21 mouse cellular contexts compared by ENCODE assay signal in genomic region chrX:85073602-85074001, GRCm38 (mm10).
DNase-seq lines count a peak whose midpoint lies in the region; ATAC-seq lines count a peak whose summit lies in the region.
"Had no signal": no experiment of that assay in that cellular context is flagged by ENCODE, and none has a peak within 500 bp of the region (broad histone marks: within the 10 kb centered on the region; RNA-seq: fewer than 3 reads in every experiment).

No protein-coding gene starts in this region.

- no peaks in the 10 kb centered on the region for H3K4me1 ChIP-seq in intestine, embryonic 16.5 days (ENCODE audit: control insufficient read depth, insufficient read depth, low read length)
- H3K4me1 ChIP-seq in liver, embryonic 13.5 days (replicated peaks): peaks cover 14% of the 10 kb centered on the region
- H3K4me1 ChIP-seq: embryonic facial prominence, embryonic 13.5 days; forebrain, embryonic 15.5 days; heart, embryonic 15.5 days; hindbrain, embryonic 13.5 days had no signal

- no peaks in the 10 kb centered on the region for H3K27me3 ChIP-seq in intestine, embryonic 16.5 days (replicated peaks; ENCODE audit: control insufficient read depth, insufficient read depth, low read length)
- H3K27me3 ChIP-seq in liver, embryonic 13.5 days: no peaks in the 10 kb centered on the region
- H3K27me3 ChIP-seq: embryonic facial prominence, embryonic 13.5 days; forebrain, embryonic 15.5 days; heart, embryonic 15.5 days; hindbrain, embryonic 13.5 days had no signal

- no peak overlapping the region for H3K4me3 ChIP-seq in intestine, embryonic 16.5 days (ENCODE audit: low read length)
- H3K4me3 ChIP-seq in liver, embryonic 13.5 days (replicated peaks): no peak overlapping the region
- H3K4me3 ChIP-seq: embryonic facial prominence, embryonic 13.5 days; forebrain, embryonic 15.5 days; heart, embryonic 15.5 days; hindbrain, embryonic 13.5 days had no signal

- no peak overlapping the region for H3K27ac ChIP-seq in intestine, embryonic 16.5 days (ENCODE audit: low read length)
- H3K27ac ChIP-seq in liver, embryonic 13.5 days: no peak overlapping the region
- H3K27ac ChIP-seq: embryonic facial prominence, embryonic 13.5 days; forebrain, embryonic 15.5 days; heart, embryonic 15.5 days; hindbrain, embryonic 13.5 days; hindbrain, postnatal 0 days had no signal

- 51% methylated on average over 4 of the region's 4 CpGs for WGBS in intestine, embryonic 16.5 days
- 21% methylated on average over 4 of the region's 4 CpGs for WGBS in liver, embryonic 13.5 days (ENCODE audit: insufficient replicate concordance)

- no peaks in the 10 kb centered on the region for H3K9me3 ChIP-seq in intestine, embryonic 16.5 days (ENCODE audit: control insufficient read depth, low read length)
- H3K9me3 ChIP-seq in liver, embryonic 13.5 days (replicated peaks): no peaks in the 10 kb centered on the region
- H3K9me3 ChIP-seq: embryonic facial prominence, embryonic 13.5 days; forebrain, embryonic 15.5 days; G1E; heart, embryonic 15.5 days; hindbrain, embryonic 13.5 days had no signal

- no peak overlapping the region for H3K4me2 ChIP-seq in intestine, embryonic 16.5 days (ENCODE audit: low read depth, low read length)
- no peak overlapping the region for H3K4me2 ChIP-seq in liver, embryonic 13.5 days
- H3K4me2 ChIP-seq: embryonic facial prominence, embryonic 13.5 days; forebrain, embryonic 15.5 days; heart, embryonic 11.5 days; heart, embryonic 15.5 days; hindbrain, embryonic 13.5 days had no signal

- no peak overlapping the region for H3K9ac ChIP-seq in intestine, embryonic 16.5 days (ENCODE audit: low read depth, low read length)
- H3K9ac ChIP-seq in liver, embryonic 13.5 days: no peak overlapping the region
- H3K9ac ChIP-seq: embryonic facial prominence, embryonic 13.5 days; forebrain, embryonic 15.5 days; heart, embryonic 15.5 days; hindbrain, embryonic 13.5 days had no signal

- no peaks in the 10 kb centered on the region for H3K36me3 ChIP-seq in intestine, embryonic 16.5 days (ENCODE audit: control insufficient read depth, insufficient read depth, low read length)
- no peaks in the 10 kb centered on the region for H3K36me3 ChIP-seq in liver, embryonic 13.5 days
- H3K36me3 ChIP-seq: embryonic facial prominence, embryonic 13.5 days; forebrain, embryonic 15.5 days; G1E; heart, embryonic 15.5 days; hindbrain, embryonic 13.5 days had no signal

- intact Hi-C loops in left cerebral cortex, postnatal 4 days (cut with DNase I): no loop called here
- intact Hi-C loops in gastrocnemius, postnatal 14 days (cut with DNase I; ENCODE audit: low total_unique reads): no loop called here

- ATAC-seq in intestine, embryonic 16.5 days: peak; percentile 74; the same call in 1 of the 2 replicates
- ATAC-seq in liver, embryonic 13.5 days (ENCODE audit: low read depth): peak; percentile 81
- peak; percentile 76 for ATAC-seq in megakaryocyte progenitor cell, adult 5-6 weeks (replicated peaks; ENCODE audit: poor library complexity)
- ATAC-seq: forebrain, embryonic 15.5 days; hindbrain, postnatal 0 days had no signal

- DNase-seq in c-Kit-positive CD71-negative TER-119-negative erythroid progenitor cells, embryonic 14.5 days (ENCODE audit: low read depth): peak; percentile 2
- DNase-seq in liver, embryonic 13.5 days: no peak
- no peak for DNase-seq in left cerebral cortex, postnatal 4 days
- DNase-seq in embryo, embryonic 11 days: no peak
- no peak for DNase-seq in layer of hippocampus, adult 11-12 months (ENCODE audit: low spot score)
- no peak for DNase-seq in gastrocnemius, postnatal 14 days
- DNase-seq: adrenal gland, postnatal 10 days; cerebellum, adult 11-12 months; cerebellum, adult 9-10 months; cerebellum, postnatal 25 days; heart, adult 18-20 months; heart, postnatal 14 days had no signal
